Mouse (Mus musculus) forebrain, embryonic 16.5 days (tissue): Measurements from ENCODE around the gene Cep350. TPM values are rescaled to one million over a fixed set of nuclear protein-coding genes. Genes with fewer than 3 reads are reported as not detected.

ENCODE experiments used
- ATAC-seq: fragments of 200-750 bp; cut with Nextera tagmentation; 2 replicates; pipeline ENCODE4 v1.8.0; 2017; ENCODE audit warnings: mild to moderate bottlenecking, moderate library complexity
- H3K27ac ChIP-seq: fragments of 300-500 bp; sonication (generic); 2 replicates; pipeline ENCODE4 v1.5.1; 2014; ENCODE audit warnings: low read length, control low read depth
- H3K27me3 ChIP-seq: fragments of 300-500 bp; sonication (generic); replicated peaks from 2 replicates; pipeline ENCODE4 v1.6.1; 2014; ENCODE audit warnings: low read length; ENCODE audit not compliant: control insufficient read depth, insufficient read depth
- H3K36me3 ChIP-seq: fragments of 300-500 bp; sonication (generic); 2 replicates; pipeline ENCODE4 v1.6.1; 2014; ENCODE audit not compliant: control insufficient read depth, insufficient read depth
- H3K4me1 ChIP-seq: fragments of 300-500 bp; sonication (generic); replicated peaks from 2 replicates; pipeline ENCODE4 v1.6.1; 2014; ENCODE audit warnings: low read length; ENCODE audit not compliant: control insufficient read depth, insufficient read depth
- H3K4me2 ChIP-seq: fragments of 300-500 bp; sonication (generic); 2 replicates; pipeline ENCODE4 v1.6.1; 2014; ENCODE audit warnings: mild to moderate bottlenecking, low read length, control low read depth
- H3K4me3 ChIP-seq: fragments of 300-500 bp; sonication (generic); replicated peaks from 2 replicates; pipeline ENCODE4 v1.5.1; 2014; ENCODE audit warnings: mild to moderate bottlenecking, low read length, control low read depth
- H3K9ac ChIP-seq: fragments of 300-500 bp; sonication (generic); replicated peaks from 2 replicates; pipeline ENCODE4 v1.6.1; 2014; ENCODE audit warnings: low read depth, low read length, control low read depth
- H3K9me3 ChIP-seq: fragments of 300-500 bp; sonication (generic); 2 replicates; pipeline ENCODE4 v1.6.1; 2016; ENCODE audit warnings: low read length; ENCODE audit not compliant: control insufficient read depth
- WGBS: fragments of 180-500 bp; shearing (Covaris S2); extraction: QIAGEN DNeasy Blood & Tissue Kit; methylation state at CpG from one replicate; pipeline ENCODE4 v1.1.7; 2014; 5-methylcytosine and 5-hydroxymethylcytosine counted together
- polyA plus RNA-seq: library from polyadenylated mRNA; unstranded; fragments of >200 nt; fragmentation: Nextera tagmentation; extraction: Ambion mirVana; gene quantifications from 2 replicates; pipeline ENCODE4 v1.2.1, GENCODE M21; 2015

Gene Cep350
- polyA plus RNA-seq, 1 experiment from 2014 or later = 10.3 TPM

- Histone ChIP-seq H3K4me3 (no peak overlapping the region), H3K9me3 (no peaks in the 10 kb centered on the region), H3K4me1 (no peaks in the 10 kb centered on the region), H3K4me2 (no peak overlapping the region), H3K36me3 (peaks cover 14% of the 10 kb centered on the region), H3K27me3 (no peaks in the 10 kb centered on the region), H3K9ac (no peak overlapping the region), H3K27ac (no peak overlapping the region)
- 98% methylated on average over 5 of the region's 5 CpGs for WGBS
- no peak for ATAC-seq
These were observed 120.0 kb downstream of the Cep350 start for GRCm38 (mm10) chr1:155853009-155853408.

- Histone ChIP-seq H3K9me3 (no peaks in the 10 kb centered on the region), H3K4me3 (no peak overlapping the region), H3K4me2 (no peak overlapping the region), H3K27me3 (no peaks in the 10 kb centered on the region), H3K4me1 (no peaks in the 10 kb centered on the region), H3K9ac (no peak overlapping the region), H3K36me3 (peaks cover 13% of the 10 kb centered on the region), H3K27ac (no peak overlapping the region)
- 90% methylated on average over 5 of the region's 5 CpGs for WGBS
- ATAC-seq = no peak
These were observed 128.8 kb downstream of the Cep350 start for GRCm38 (mm10) chr1:155844235-155844634.

GRCm38 (mm10) chr1:155843538-155843937, 129.5 kb downstream of the Cep350 start:
- Histone ChIP-seq H3K4me1 (no peaks in the 10 kb centered on the region), H3K4me3 (no peak overlapping the region), H3K36me3 (peaks cover 11% of the 10 kb centered on the region), H3K9ac (no peak overlapping the region), H3K9me3 (no peaks in the 10 kb centered on the region), H3K4me2 (no peak overlapping the region), H3K27ac (no peak overlapping the region), H3K27me3 (no peaks in the 10 kb centered on the region)
- ATAC-seq = no peak
- WGBS = 91% methylated on average over 4 of the region's 4 CpGs

GRCm38 (mm10) chr1:155835667-155836066, 137.4 kb downstream of the Cep350 start:
- no peak overlapping the region for H3K9ac ChIP-seq
- H3K4me1 ChIP-seq = no peaks in the 10 kb centered on the region
- H3K4me3 ChIP-seq = no peak overlapping the region
- 84% methylated on average over 2 of the region's 2 CpGs for WGBS
- no peak for ATAC-seq
- H3K27me3 ChIP-seq = no peaks in the 10 kb centered on the region
- no peak overlapping the region for H3K4me2 ChIP-seq
- H3K36me3 ChIP-seq = no peaks in the 10 kb centered on the region
- no peak overlapping the region for H3K27ac ChIP-seq
- no peaks in the 10 kb centered on the region for H3K9me3 ChIP-seq

- 88% methylated on average over 9 of the region's 9 CpGs for WGBS
- Histone ChIP-seq H3K4me1 (no peaks in the 10 kb centered on the region), H3K27me3 (no peaks in the 10 kb centered on the region), H3K36me3 (no peaks in the 10 kb centered on the region), H3K9ac (no peak overlapping the region), H3K9me3 (no peaks in the 10 kb centered on the region), H3K4me3 (no peak overlapping the region), H3K27ac (no peak overlapping the region), H3K4me2 (no peak overlapping the region)
- ATAC-seq = no peak
These were observed 139.4 kb downstream of the Cep350 start for GRCm38 (mm10) chr1:155833610-155834009.

- H3K4me2 ChIP-seq = no peak overlapping the region
- H3K4me3 ChIP-seq = no peak overlapping the region
- no peaks in the 10 kb centered on the region for H3K27me3 ChIP-seq
- WGBS = 87% methylated on average over 3 of the region's 3 CpGs
- no peak overlapping the region for H3K27ac ChIP-seq
- ATAC-seq = no peak
- H3K9ac ChIP-seq = no peak overlapping the region
- no peaks in the 10 kb centered on the region for H3K4me1 ChIP-seq
- no peaks in the 10 kb centered on the region for H3K9me3 ChIP-seq
- H3K36me3 ChIP-seq = no peaks in the 10 kb centered on the region
These were observed 141.1 kb downstream of the Cep350 start for GRCm38 (mm10) chr1:155831958-155832357.

- Histone ChIP-seq H3K36me3 (no peaks in the 10 kb centered on the region), H3K4me3 (no peak overlapping the region), H3K4me1 (no peaks in the 10 kb centered on the region), H3K9me3 (no peaks in the 10 kb centered on the region), H3K27me3 (no peaks in the 10 kb centered on the region), H3K27ac (no peak overlapping the region), H3K4me2 (no peak overlapping the region), H3K9ac (no peak overlapping the region)
- 69% methylated on average over 6 of the region's 6 CpGs for WGBS
- ATAC-seq = no peak
These were observed 142.2 kb downstream of the Cep350 start for GRCm38 (mm10) chr1:155830861-155831260.

GRCm38 (mm10) chr1:155827703-155828295, 145.3 kb downstream of the Cep350 start:
- 75% methylated on average over 8 of the region's 8 CpGs for WGBS
- Histone ChIP-seq H3K27ac (no peak overlapping the region), H3K4me3 (no peak overlapping the region), H3K36me3 (no peaks in the 10 kb centered on the region), H3K4me2 (no peak overlapping the region), H3K27me3 (no peaks in the 10 kb centered on the region), H3K9ac (no peak overlapping the region), H3K9me3 (no peaks in the 10 kb centered on the region), H3K4me1 (no peaks in the 10 kb centered on the region)
- ATAC-seq = no peak

GRCm38 (mm10) chr1:155826803-155827395, 146.2 kb downstream of the Cep350 start:
- H3K27me3 ChIP-seq = no peaks in the 10 kb centered on the region
- no peaks in the 10 kb centered on the region for H3K9me3 ChIP-seq
- ATAC-seq = no peak
- WGBS = 62% methylated on average over 5 of the region's 5 CpGs
- H3K4me1 ChIP-seq = no peaks in the 10 kb centered on the region
- no peak overlapping the region for H3K4me3 ChIP-seq
- no peak overlapping the region for H3K27ac ChIP-seq
- no peak overlapping the region for H3K4me2 ChIP-seq
- H3K9ac ChIP-seq = no peak overlapping the region
- H3K36me3 ChIP-seq = no peaks in the 10 kb centered on the region
